Mouse (Mus musculus) lung, postnatal 0 days (tissue): ENCODE measurements at regions not wholly inside any gene's neighbourhood (a gene's known extent, or its start where the extent isn't known, plus 50 kb on each side); places are given as distances from the start of the nearest gene placed in this dataset.

Experiments used
- ATAC-seq: fragments of 200-750 bp; cut with Nextera tagmentation; 2 replicates; pipeline ENCODE4 v1.8.0; 2017; ENCODE audit warnings: moderate library complexity
- DNase-seq: peaks from one replicate; pipeline ENCODE4 v3.0.0-alpha.2; 2016; ENCODE audit warnings: low spot score
- H3K27ac ChIP-seq: fragments of 300-500 bp; sonication (generic); 2 replicates; pipeline ENCODE4 v1.5.1; 2014; ENCODE audit warnings: antibody characterized with exemption, mild to moderate bottlenecking, low read length, mixed read lengths
- H3K27me3 ChIP-seq: fragments of 300-500 bp; sonication (generic); replicated peaks from 2 replicates; pipeline ENCODE4 v1.6.1; 2014; ENCODE audit warnings: low read length, mixed read lengths; ENCODE audit not compliant: insufficient read depth
- H3K36me3 ChIP-seq: fragments of 300-500 bp; sonication (generic); 2 replicates; pipeline ENCODE4 v1.6.1; 2014; ENCODE audit warnings: low read length, mixed read lengths; ENCODE audit not compliant: insufficient read depth
- H3K4me1 ChIP-seq: fragments of 300-500 bp; sonication (generic); 2 replicates; pipeline ENCODE4 v1.6.1; 2014; ENCODE audit warnings: antibody characterized with exemption, low read depth, low read length, mixed read lengths; ENCODE audit not compliant: insufficient read depth
- H3K4me2 ChIP-seq: fragments of 300-500 bp; sonication (generic); replicated peaks from 2 replicates; pipeline ENCODE4 v1.6.1; 2014; ENCODE audit warnings: low read depth, mild to moderate bottlenecking, low read length, moderate library complexity, mixed read lengths
- H3K4me3 ChIP-seq: fragments of 300-500 bp; sonication (generic); 2 replicates; pipeline ENCODE4 v1.5.1; 2014; ENCODE audit warnings: low read depth, low read length
- H3K9ac ChIP-seq: fragments of 300-500 bp; sonication (generic); replicated peaks from 2 replicates; pipeline ENCODE4 v1.6.1; 2014; ENCODE audit warnings: low read depth, mild to moderate bottlenecking
- H3K9me3 ChIP-seq: fragments of 300-500 bp; sonication (generic); 2 replicates; pipeline ENCODE4 v1.6.1; 2016; ENCODE audit warnings: low read length, mixed read lengths
- CTCF ChIP-seq: IDR thresholded peaks from 2 replicates; pipeline ENCODE4 v1.5.1; 2016; ENCODE audit warnings: antibody characterized with exemption, mild to moderate bottlenecking
- EP300 ChIP-seq: IDR thresholded peaks from 2 replicates; pipeline ENCODE4 v1.6.1; 2016; ENCODE audit warnings: antibody characterized with exemption, mild to moderate bottlenecking, control low read depth
- WGBS: fragments of 180-500 bp; shearing (Covaris S2); extraction: QIAGEN DNeasy Blood & Tissue Kit; methylation state at CpG from one replicate; pipeline ENCODE4 v1.1.7; 2014; 5-methylcytosine and 5-hydroxymethylcytosine counted together

DNA sequence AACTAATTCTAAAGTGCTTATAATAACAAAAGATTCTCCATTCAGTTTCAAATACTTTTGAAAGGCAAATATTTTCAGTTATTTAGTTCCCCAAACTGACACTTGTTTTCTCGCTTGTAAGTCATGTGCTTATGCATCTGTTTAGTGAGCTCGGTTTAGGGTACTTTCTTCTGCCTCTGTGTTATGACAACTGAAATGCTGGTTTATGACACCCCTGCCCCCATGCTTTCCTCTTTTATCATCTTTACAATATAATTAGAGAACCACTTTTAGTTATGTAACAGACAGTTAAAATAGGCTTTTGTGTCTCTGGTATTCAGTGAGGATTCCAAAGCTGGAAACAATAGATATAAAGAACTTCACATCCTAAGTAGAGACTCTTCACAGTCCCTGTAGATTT lies 733.8 kb downstream of the 4930447A16Rik start:
- Histone ChIP-seq H3K27ac (no peak overlapping the region), H3K4me3 (no peak overlapping the region), H3K27me3 (no peaks in the 10 kb centered on the region), H3K4me2 (no peak overlapping the region), H3K9ac (no peak overlapping the region), H3K36me3 (no peaks in the 10 kb centered on the region), H3K9me3 (no peaks in the 10 kb centered on the region), H3K4me1 (no peaks in the 10 kb centered on the region)
- 81% methylated on average over 2 of the region's 2 CpGs for WGBS
- TF ChIP-seq EP300 (no peak), CTCF (no peak)
- ATAC-seq (no peak), DNase-seq (no peak)

DNA sequence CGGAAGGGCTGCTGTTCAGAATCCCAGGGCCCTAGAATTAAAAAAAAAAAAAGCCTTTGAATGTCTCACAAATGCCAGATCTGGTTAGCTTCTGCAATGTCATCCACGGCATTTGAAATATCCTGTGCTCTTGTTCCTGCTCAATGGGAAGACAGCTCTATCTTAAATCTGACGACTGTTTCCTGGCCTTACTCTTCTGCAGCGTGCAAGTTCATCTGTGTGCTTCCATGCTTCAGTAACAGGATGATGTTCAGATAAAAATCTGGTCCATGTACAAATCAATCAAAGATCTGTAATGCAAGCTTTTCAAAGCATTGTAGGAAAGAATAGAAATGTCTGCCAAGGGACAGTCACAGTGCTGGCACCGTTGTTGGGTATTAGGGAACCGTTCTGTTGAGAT lies 738.4 kb downstream of the 4930447A16Rik start:
- no peak for ATAC-seq
- H3K9me3 ChIP-seq = no peaks in the 10 kb centered on the region

DNA sequence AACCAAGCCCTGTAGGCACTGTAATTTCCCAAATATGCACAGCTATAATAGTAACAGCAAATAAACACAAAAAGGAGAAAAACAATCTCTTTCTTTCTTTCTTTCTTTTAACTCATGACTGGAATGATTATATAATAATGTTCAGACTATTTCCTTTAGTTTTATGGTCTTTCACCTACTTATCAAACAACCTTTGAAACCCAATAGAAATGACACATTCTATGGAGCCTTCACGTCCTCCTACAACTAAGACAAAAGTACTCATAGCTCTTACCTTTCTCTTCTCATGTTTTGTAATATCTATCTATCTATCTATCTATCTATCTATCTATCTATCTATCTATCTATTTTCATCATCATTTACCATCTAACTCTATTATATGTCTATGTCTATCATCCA lies 739.5 kb downstream of the 4930447A16Rik start:
- DNase-seq (no peak), ATAC-seq (no peak)
- 86% methylated on average over 1 of the region's 1 CpGs for WGBS
- Histone ChIP-seq H3K4me3 (no peak overlapping the region), H3K9me3 (no peaks in the 10 kb centered on the region), H3K9ac (no peak overlapping the region), H3K36me3 (no peaks in the 10 kb centered on the region), H3K27me3 (no peaks in the 10 kb centered on the region), H3K4me1 (no peaks in the 10 kb centered on the region), H3K27ac (no peak overlapping the region), H3K4me2 (no peak overlapping the region)
- TF ChIP-seq EP300 = no peak
- no peak for TF ChIP-seq CTCF

More for the DNA sequence above, 738.4 kb downstream of the 4930447A16Rik start:
- H3K4me2 ChIP-seq = no peak overlapping the region
- no peaks in the 10 kb centered on the region for H3K27me3 ChIP-seq
- 50% methylated on average over 6 of the region's 6 CpGs for WGBS
- no peak for TF ChIP-seq EP300
- no peak for TF ChIP-seq CTCF
- no peak overlapping the region for H3K9ac ChIP-seq
- no peak overlapping the region for H3K27ac ChIP-seq
- H3K4me1 ChIP-seq = no peaks in the 10 kb centered on the region
- H3K36me3 ChIP-seq = no peaks in the 10 kb centered on the region
- H3K4me3 ChIP-seq = no peak overlapping the region
- no peak for DNase-seq

DNA sequence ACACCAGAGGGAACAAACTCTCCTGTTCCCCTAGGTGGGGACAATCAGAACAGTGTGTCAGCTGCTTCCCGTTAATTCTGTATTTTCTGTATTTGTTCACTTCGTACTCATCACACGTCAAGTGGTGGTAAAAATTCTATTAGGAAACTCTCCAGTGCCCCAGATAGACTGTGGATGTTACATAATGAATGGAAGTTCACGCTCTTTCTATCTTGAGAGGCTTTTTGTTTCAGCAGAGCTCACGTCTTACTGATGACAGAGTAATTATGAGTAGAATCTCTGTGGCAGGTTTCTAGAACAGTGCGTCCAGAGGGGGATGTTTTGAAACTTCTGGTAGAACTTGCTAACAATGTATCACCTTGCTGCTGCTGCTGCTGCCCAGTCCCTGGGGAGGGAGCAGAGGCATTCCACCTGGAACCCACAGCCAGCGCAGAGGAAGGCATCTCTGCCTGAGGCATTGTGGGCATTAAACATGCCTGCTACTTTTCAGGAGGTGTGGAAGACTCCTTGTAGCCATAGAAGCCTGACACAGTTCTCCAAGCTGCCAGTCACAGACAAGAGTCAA lies 740.6 kb downstream of the 4930447A16Rik start:
- H3K36me3 ChIP-seq = no peaks in the 10 kb centered on the region
- no peaks in the 10 kb centered on the region for H3K4me1 ChIP-seq
- DNase-seq (no peak), ATAC-seq (no peak)
- H3K4me3 ChIP-seq = no peak overlapping the region
- no peaks in the 10 kb centered on the region for H3K27me3 ChIP-seq
- no peak for TF ChIP-seq CTCF
- no peak for TF ChIP-seq EP300
- no peaks in the 10 kb centered on the region for H3K9me3 ChIP-seq
- H3K4me2 ChIP-seq = no peak overlapping the region
- no peak overlapping the region for H3K9ac ChIP-seq
- WGBS = 61% methylated on average over 7 of the region's 7 CpGs
- no peak overlapping the region for H3K27ac ChIP-seq

DNA sequence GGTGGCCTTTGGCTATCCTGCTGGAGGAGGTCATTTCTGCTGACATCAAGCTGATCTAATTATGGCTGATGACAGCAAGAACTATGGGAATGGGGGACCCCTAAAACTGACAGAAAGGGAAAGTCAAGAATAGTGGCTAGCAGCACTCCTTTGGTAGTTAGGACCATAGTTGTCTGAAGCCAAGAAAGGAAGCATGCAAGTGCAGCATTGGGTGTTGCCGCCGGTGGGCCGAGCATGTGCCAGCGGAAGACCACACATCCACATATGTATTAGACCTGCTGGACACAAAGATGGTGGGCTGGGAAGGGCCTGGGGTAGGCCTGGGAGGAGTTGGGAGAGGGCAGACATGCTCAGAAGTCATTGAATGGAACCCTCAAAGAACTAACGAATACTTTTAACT lies 741.1 kb downstream of the 4930447A16Rik start:
- DNase-seq (no peak), ATAC-seq (no peak)
- no peak overlapping the region for H3K4me2 ChIP-seq
- H3K4me3 ChIP-seq = no peak overlapping the region
- H3K36me3 ChIP-seq = no peaks in the 10 kb centered on the region
- H3K27ac ChIP-seq = no peak overlapping the region
- no peak for TF ChIP-seq EP300
- no peak for TF ChIP-seq CTCF
- H3K9me3 ChIP-seq = no peaks in the 10 kb centered on the region
- H3K9ac ChIP-seq = no peak overlapping the region
- no peaks in the 10 kb centered on the region for H3K4me1 ChIP-seq
- 95% methylated on average over 5 of the region's 5 CpGs for WGBS
- H3K27me3 ChIP-seq = no peaks in the 10 kb centered on the region

DNA sequence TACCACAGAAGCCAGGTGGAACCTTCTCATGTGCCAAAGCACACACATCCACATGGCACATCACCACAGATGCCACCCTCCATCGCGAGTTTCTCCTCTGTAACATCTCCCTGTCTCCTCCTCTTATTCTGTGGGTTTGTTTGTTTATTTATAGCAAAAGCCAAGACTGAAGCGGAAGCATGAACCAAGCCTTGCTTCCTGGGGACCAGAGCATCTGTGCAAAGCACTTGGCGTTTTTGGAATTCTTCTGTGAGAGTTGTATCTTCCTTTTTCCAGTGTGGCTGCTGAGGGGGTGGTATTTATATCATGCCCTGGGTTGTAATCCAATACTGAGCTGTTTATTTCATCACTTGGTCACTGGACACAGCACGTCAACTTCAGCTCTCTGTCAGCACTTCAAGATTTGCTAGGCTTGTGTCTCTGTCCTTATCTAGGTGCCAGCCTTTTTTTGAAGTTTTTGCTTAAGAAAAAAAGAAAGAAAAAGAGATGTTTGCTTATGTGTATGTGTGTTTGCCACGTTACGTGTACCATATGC lies 742.3 kb downstream of the 4930447A16Rik start:
- no peaks in the 10 kb centered on the region for H3K36me3 ChIP-seq
- no peak overlapping the region for H3K4me3 ChIP-seq
- H3K27me3 ChIP-seq = no peaks in the 10 kb centered on the region
- no peak overlapping the region for H3K27ac ChIP-seq
- 54% methylated on average over 7 of the region's 7 CpGs for WGBS
- ATAC-seq = no peak
- no peaks in the 10 kb centered on the region for H3K4me1 ChIP-seq
- H3K9ac ChIP-seq = no peak overlapping the region
- no peak for DNase-seq
- no peak overlapping the region for H3K4me2 ChIP-seq
- no peak for TF ChIP-seq CTCF
- no peak for TF ChIP-seq EP300
- H3K9me3 ChIP-seq = no peaks in the 10 kb centered on the region
